Mouse (Mus musculus): ENCODE measurements around the gene Tpcn1. TPM values are rescaled to one million over a fixed set of nuclear protein-coding genes. Genes with fewer than 3 reads are reported as not detected.
A peak's percentile ranks its signal among the peaks of the same experiment; 100 is the strongest.

Gene Tpcn1
- total RNA-seq, 2 experiments from 2014 or later = 44.1 to 45.2 TPM

- no peak for DNase-seq (ENCODE audit: low spot score in 2 of 2)
Observed at GRCm38 (mm10) chr5:120610906-120611305, 22.4 kb upstream of the Tpcn1 start.

DNA sequence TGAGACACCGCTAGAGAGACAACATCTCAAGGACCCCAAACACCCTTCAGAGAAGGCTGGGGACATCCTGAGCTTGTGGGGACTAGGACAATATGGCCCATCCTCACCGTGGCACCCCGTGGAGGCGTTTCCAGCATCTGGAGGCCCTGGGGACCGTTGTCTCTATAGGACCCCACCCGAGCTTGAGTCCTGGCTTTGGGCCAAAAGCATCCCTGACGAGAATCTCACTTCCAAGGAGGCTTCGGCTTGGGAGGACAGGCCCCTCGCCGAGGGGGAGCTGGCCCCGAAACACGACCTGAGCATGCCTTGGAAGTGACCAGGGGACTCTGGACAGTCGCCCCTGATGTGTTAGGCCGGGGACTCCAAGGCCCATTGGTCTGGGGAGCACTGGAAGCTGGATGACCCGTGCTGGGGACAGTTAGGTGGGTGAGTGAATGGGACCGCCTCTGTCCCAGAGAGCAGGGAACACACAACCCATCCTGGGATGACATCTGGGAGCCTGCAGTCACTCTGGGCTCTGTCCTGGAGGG is 20.8 kb upstream of the Tpcn1 start:
- no peak for DNase-seq (ENCODE audit: low spot score in 2 of 2)

DNA sequence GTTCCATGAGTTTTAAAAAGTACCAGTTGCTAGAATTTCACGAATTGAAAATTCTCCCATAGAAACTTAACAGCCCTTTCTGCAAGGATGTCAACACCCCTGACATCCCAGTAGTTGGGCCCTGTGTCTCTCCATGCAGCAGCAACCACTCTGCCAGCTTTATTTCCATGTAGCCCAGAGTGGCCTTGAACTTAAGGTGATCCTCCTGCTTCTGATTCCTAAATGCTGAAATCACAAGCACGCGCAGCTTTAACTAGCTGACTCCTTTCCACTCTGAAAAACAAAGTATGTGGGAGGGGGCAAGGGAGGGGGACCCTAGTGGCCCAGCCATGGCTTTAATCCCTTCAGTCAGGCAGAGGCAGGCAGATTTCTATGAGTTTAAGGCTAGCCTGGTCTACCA is 18.9 kb upstream of the Tpcn1 start:
- DNase-seq (ENCODE audit: low spot score in 2 of 2) = no peak

DNA sequence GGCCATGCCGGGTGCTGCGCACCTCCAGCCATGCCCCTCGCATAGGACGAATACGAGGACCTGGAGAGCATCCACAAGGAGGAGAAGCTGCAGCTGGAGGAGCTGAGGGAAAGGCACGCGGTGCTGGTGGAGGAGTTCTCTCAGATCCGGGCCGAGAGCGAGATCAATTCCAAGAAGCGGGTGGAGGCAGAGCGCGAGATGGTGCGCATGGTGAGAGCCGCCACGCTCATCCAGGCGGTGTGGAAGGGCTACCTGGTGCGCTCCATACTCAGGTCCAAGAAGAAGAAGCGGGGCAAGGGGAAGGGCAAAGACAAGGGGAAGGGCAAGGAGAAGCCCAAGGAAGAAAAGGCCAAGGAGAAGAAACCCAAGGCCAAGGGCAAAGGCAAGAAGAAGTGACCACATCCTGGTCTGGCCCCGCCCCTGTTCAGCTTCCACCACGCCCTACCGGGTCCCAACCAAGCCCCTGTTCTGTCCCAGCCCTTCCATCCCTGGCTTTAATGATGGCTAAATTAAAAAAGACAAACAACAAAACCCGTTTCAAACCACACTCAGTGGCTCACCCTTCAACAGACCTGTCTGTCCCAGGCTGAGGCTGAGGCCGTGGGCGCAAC is 18.2 kb upstream of the Tpcn1 start:
- DNase-seq (ENCODE audit: low spot score in 2 of 2) = no peak

GRCm38 (mm10) chr5:120605688-120606087 is 17.2 kb upstream of the Tpcn1 start:
- peak; percentile 91 to 94 for DNase-seq (ENCODE audit: low spot score in 2 of 2)

DNA sequence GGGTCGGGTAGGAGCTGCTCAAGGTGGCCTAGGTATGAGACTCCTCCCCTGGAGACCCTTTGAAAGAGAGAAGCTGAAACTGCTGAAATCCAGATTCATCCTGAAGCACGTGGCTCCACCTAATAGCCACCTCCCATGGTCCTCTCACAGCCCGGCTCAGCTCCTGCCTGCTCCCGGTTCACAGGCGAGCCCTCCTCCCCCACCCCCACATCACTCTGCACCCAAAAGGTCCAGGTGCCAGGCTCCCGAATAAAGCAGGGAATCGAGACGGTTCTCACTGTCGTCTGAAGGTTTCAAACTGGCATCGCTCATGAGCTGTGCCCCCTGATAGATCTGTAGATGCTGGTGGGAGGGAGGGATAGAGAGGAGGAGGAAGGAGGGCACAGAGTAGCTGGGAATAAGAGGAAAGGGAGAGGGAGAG is 16.8 kb upstream of the Tpcn1 start:
- DNase-seq (ENCODE audit: low spot score in 2 of 2) = no peak

- DNase-seq (ENCODE audit: low spot score in 2 of 2) = peak; percentile 76 to 90
Observed at GRCm38 (mm10) chr5:120604839-120605238, 16.4 kb upstream of the Tpcn1 start.

- DNase-seq (ENCODE audit: low spot score in 2 of 2) = no peak
Observed at GRCm38 (mm10) chr5:120603515-120603914, 15.0 kb upstream of the Tpcn1 start.

DNA sequence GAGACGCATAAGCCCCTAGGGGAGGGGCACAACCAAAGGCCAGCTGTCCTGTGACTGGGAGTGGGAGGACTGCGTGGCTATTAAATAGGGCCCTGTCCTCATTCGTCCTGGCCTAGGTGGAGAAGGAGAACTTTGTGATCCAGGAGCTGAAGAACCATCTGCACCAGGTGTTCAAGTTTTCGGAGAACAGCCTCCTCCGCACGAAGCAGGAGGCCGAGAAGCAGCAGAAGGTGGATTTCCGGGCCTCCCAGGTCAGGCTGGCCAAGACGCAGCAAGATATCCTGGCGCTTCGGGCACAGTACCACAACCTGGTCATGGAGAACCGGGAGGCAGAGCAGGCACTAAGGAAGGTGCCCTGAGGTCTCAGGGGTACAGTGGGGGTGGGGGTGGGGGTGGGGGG is 13.7 kb upstream of the Tpcn1 start:
- no peak for DNase-seq (ENCODE audit: low spot score in 2 of 2)

DNA sequence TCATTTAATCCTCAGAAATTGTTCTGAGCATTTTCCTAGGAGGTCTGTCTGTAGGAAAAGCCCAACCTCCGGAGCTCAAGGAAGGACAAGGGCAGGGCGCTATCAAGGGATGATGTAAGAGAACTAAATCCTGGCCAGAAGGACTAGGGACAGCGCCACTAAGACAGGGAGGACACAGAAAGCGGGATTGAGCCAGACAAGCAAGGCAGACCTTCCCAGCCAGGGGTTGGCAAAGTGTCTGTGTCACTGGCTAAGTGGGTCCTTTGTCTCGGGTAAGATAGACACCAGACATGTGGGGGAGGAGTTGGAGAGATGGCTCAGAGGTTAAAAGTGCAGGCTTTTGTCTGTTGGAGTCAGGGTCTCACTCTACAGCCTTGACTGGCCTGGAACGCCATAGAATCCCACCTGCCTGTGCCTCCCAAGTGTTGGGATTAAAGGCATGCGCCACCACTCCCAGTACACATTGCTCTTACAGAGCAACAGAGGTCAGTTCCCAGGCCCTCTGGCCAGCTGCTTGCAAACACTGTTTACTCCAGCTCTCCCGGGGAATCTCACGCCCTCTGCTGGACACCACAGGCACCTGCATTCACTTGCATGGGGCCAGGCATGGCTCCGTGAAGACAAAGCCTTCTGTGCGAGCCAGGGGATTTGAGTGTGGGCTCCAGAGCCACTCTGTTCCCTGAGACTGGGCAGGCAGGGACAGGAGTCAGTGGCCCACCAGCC is 12.6 kb upstream of the Tpcn1 start:
- DNase-seq (ENCODE audit: low spot score in 2 of 2) = no peak

DNA sequence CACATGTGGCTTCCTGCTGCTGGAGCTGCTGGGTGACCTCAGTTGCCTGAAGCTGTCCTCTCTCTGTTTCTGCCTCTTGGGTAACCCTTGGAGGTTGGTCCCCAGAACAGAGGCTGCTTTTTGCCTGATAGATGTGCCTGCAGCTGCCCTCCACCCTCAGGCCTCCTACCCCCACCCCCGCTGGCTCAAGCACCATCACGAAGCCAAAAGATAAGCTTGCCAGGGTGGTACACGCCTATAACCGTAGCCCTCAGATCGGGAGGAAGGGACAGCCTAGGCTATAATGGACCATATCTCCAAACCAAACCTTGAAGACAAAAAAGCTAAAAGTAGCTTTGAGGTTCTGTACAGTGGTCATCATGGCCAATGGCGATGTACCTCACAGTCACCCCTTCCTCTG is 11.2 kb upstream of the Tpcn1 start:
- DNase-seq (ENCODE audit: low spot score in 2 of 2) = no peak

- DNase-seq (ENCODE audit: low spot score in 2 of 2) = no peak
Observed at GRCm38 (mm10) chr5:120594485-120594884, 6.0 kb upstream of the Tpcn1 start.

- DNase-seq (ENCODE audit: low spot score in 2 of 2) = no peak
Observed at GRCm38 (mm10) chr5:120592141-120592540, 3.7 kb upstream of the Tpcn1 start.

DNA sequence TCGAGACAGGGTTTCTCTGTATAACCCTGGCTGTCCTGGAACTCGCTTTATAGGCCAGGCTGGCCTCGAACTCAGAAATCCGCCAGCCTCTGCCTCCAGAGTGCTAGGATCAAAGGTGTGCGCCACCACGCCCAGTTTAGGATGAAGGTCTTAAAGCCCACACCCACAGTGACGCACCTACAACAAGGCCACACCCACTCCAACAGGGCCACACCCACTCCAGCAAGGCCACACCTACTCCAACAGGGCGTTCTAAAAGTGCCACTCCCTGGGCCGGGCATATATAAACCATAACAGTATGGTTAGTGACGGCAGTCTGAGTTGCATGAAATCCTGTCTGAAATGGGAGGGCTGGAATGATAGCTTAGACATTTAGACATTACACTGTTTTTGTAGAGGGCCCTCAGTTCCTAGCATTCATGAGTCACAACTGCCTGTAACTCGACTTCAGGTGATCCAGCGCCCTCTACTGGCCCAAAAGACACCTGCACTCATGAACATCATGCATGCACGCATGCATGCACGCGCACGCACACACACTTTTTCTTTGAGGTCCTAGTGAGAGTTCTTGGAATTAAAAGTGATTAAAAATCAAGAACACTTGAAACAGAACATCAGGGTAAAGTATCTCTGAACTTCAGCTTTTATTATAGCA is 2.0 kb upstream of the Tpcn1 start:
- no peak for DNase-seq (ENCODE audit: low spot score in 2 of 2)

- DNase-seq (ENCODE audit: low spot score in 2 of 2) = no peak
Observed at GRCm38 (mm10) chr5:120587940-120588568, 419 bp downstream of the Tpcn1 start.

DNA sequence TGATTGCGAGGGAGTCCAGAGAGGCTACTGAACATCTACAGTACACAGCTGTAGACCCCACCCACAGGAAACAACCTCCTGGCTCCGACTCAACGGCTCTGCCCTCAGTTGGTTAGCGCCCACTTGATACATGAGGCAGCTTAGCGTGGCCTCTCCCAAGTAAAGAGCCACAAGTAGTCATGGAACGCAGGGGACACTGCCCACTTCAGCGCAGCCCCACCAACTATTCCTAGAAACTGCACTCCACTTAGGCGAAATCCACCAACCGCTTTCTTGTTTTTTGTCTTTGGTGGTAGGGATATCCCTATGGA is 902 bp downstream of the Tpcn1 start:
- DNase-seq (ENCODE audit: low spot score in 2 of 2) = no peak

- peak in 1 of 2 experiments; percentile 45 for DNase-seq (ENCODE audit: low spot score in 2 of 2)
Observed at GRCm38 (mm10) chr5:120586741-120587615, 1.5 kb downstream of the Tpcn1 start.

DNA sequence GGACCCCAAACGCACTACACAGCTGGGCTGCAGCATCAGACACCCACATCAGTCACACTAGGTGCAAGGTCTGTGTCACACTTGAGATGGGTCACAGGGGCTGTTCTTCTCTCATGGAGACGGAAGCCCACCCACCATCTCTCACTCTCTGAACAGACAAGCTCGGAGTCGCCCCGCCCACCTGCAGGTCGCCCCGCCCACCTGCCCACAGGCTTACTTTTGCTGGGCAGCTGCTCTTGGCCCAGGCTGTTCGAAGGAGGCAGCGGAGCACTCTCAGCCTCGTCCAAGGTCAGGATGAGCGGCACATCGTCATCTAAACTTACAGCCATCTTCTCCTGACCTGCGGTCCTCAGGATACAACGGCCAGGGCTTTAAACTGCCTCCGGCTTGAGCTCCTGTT is 3.5 kb downstream of the Tpcn1 start:
- no peak for DNase-seq (ENCODE audit: low spot score in 2 of 2)

DNA sequence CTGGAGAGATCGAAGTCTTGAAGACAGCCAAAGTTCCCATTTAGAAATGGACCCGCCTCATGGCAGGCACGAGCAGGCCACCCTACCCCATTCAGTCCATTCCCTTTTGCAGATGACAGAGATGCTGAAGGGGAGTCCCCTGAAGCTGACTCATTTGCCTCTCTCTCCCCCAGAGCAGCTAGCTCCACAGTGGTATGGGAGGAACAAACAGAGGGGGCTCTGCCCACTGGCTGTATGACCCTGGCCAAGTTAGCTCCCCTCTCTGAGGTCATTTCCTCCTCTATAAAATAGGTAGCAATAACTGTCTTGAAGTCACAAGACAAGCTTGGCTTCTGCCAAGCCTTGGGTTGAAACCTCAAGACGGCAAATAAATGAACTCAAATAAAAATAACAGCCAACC is 5.0 kb downstream of the Tpcn1 start:
- no peak for DNase-seq (ENCODE audit: low spot score in 2 of 2)

DNA sequence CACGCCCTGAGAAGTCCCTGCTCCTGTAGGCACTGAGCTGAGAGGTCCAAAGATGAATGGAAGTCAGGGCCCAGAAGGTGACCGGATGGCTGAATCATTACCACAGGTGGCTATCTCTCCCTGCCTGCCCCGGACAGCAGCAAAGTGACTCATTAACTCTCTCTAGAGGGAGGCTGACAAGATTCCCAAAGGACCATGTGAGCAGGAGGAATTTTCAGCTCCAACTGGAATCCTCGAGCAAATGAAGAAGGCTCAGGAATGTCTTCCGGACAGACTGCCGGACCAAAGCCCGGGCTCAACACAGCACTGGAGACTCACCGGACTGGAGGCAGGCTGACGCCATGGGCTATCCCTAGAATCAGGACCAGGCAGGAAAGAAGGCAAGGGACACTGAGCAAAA is 6.5 kb downstream of the Tpcn1 start:
- DNase-seq (ENCODE audit: low spot score in 2 of 2) = no peak
